Mouse (Mus musculus): ENCODE data around the gene Hnrnpr.
A peak's percentile ranks its signal among the peaks of the same experiment; 100 is the strongest.

Gene Hnrnpr

DNA sequence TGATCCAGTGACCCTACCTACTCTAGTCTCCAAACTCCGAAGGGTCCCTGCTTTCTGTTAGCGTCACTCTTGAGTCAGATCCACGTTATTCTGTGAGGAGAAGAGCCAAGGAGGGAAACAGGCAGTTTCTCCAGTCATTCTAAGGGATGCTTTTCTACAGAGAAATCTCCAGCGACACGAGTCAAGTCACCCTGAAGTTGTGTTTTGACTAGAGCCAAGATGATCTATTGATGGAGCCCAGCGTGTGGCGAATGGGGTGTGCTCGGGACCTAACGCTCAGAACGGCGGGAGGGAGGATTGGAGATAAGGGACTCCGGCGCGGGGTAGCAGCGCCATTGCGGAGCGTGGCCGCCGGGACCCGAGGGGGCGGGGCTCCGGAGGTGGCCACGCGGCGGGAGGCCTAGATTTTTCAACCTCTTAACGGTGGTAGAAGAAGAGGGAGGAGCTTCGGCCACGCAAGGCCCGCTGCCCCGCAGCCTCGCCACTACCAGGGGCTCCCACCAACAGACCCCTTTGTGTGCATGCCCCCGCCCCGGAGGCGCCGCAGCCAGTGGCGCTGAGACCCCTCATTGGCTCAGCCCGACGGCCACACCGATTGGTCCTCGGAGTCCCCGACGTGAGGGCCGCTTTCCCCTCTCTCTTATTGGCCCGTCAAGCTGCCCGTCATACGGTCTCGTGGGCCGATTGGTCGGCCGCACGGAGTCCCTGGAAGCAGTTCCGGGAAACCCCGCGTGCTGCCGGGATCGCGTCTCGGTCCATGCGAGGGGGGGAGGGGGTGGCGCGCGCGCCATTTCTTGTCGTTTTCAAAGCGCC lies at the start of gene Hnrnpr:
Gene Hnrnpr (plus strand): TSS at position 714 of the 813 bp plus-strand sequence.
- DNase-seq: peak; percentile 99

DNA sequence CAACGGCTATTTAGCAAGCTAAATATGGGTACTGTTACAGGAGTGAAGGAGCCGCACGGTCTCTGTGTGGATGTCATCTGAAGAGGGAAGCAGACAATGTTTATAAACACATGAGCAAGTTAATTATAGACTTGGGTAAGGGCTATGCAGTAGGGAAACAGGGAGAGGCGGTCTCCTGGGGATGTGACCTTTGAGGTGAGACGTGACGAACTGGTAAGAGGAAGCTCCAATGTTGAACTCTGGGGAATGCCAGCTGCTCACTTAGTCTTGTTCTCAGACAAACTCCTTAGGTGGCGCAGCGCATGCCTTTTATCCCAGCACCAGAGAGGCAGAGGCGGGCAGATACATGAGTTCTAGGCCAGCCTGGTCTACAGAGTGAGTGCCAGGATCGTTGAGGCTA lies 48.8 kb upstream of the Hnrnpr start:
- no peak for DNase-seq

DNA sequence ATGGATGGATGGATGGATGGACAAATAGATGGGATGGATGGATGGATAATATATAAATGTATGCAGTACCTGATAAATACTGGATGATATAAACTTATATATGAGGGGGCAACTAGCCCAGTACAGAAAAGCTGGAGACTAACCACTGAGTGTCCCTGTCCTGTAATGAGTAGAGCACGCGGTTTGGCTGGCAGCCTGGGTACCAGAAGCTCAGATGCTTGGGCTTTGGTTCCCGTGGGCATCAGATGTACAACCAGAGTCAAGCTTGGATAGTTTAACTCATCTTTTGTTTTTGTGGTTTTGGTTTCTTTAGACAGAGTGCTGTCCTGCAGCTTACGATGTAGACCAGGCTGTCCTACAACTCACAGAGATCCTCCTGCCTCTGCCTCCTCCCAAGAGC lies 47.2 kb upstream of the Hnrnpr start:
- DNase-seq: no peak

DNA sequence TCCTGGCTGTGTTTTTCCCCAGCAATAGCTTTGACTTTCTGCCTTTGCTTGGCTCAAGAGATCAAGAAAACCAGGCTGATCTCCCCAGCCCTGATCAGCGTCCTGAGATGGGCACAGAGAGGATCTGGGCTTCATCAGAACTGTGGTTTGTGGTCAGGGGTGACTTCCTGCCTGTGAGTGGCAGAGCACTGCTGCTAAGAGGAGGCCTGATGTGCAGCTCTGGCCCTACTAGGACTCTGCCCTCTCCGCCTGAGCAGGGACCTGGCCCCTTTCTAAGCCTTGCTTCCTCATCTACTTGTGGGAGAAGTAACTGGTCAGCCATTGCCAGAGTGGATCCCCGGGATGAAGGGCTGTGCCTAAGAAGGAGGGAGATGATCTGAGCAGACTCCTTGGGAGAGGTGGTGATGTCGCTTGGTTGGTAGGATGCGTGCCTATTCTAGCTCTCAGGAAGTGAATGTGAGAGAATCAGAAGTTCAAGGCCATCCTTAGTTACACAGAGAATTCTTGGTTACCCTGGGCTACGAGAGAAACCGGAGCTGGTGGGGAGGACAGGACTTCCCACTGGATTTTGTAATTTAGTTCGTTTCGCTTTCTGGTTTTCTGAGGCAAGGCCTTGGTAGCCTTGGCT lies 43.9 kb upstream of the Hnrnpr start:
- DNase-seq: peak; percentile 50 to 57

DNA sequence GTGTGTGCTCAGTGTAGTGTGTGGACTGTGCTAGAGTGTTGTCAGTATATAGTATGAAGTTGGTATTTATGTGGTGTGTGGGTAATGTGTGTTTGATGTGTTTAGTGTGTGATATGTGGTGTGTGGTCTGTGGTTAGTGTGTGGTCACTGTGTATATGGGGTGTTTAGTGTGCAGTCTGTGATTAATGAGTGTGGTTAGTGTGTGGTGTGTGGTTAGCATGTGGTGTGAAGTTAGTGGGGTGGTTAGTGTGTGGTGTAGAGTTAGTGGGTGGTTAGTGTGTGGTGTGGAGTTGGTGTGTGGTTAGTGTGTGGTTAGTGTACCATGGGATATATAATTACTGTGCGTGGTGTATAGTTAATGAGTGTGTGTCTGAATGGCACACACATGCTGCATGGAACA lies 41.8 kb upstream of the Hnrnpr start:
- DNase-seq: no peak

DNA sequence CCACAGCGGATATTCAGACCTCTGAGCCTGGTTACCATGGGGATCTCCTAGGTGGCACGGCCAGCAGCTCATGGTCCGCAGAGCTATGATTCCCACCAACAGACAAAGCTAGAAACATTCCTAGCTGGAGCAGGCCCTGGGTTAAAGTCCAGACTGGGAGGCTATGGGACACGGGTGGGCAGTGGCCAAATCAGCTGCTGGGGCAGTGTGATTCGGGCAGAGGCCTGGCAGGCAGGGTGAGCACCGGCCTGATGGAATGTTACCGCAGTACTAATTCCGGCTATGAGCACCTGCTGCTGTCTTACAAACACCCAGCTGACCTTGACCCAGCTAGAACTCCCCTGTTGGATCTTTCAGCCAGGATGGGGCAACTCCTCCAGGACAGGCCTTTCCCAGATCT lies 40.1 kb upstream of the Hnrnpr start:
- DNase-seq: no peak

DNA sequence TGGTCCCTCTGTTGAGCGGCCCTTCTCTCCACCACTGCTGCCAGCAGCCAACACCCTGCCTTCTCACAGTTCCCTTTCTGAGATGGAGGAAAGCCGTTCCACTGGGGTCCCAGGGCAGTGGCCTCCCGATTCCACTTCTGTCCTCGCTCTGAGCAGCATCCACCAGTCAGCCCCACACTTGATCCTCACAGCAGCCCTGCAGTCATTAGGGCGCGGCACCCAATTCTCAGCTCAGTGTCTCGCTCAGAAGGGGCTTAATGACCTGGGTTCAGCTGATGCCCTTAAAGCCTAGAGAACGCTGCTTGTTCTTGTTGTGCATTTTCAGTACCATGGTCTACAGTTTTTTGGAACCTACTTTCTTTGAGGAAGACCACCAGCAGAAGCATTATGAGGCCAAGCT lies 29.6 kb upstream of the Hnrnpr start:
- no peak for DNase-seq

DNA sequence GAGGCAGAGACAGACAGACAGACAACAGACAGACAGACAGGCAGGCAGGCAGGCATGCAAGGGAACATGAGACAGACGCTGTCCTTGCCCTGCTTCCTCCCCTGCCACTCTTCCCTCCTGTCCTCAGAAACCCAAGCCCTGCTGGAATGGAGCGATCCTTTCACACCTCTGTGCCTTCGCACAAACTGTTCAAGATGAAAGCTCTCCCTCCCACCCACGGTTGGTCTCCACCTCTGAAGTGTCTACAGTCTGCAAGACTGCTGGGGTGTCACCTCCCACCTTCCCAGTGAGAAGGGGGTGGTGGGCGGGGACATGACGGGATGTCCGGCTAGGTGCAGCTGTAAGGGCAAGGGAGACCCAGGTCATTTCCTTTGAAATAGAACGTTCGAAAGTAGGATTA lies 29.1 kb upstream of the Hnrnpr start:
- DNase-seq: no peak

DNA sequence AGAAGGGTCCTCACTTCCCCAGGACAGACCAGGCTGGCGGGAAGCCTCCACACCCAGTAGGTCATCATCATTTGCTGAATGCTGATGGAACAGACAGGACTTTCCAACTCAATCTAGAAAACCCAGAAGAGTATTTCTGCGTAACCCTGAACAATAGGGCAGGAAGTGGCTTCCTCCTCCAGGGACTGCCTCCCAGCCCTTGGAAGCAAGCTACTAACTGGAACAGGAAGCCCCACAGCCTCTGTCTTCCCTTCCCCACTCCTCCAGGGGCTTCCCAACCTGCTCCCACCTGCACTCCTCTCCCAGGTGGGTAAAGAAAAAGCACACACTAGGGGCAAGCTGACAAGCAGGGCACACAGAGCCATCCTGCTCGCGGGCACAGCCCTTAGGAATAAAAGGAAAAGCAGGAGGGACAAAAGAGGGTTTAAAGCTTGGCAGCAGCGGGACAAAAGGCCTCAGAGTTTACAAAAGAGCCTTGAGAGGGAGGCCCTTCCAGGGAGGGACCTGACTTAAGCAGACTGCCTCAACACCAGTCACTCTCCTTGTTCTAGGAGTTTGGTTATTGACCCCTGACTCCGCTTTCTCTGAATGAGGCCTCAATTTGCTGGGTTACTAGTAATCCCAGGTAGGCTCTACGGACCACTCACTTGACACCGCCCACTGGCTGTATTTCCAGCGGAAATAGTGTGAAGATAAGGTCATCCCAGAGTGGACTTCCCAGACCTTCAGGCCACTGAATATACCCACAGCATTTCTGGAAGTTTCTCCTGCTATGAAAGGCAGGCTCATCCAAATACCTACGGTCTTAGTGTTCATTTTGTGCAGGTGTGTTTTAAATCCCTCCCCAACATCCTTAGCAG lies 27.9 kb upstream of the Hnrnpr start:
- no peak for DNase-seq

DNA sequence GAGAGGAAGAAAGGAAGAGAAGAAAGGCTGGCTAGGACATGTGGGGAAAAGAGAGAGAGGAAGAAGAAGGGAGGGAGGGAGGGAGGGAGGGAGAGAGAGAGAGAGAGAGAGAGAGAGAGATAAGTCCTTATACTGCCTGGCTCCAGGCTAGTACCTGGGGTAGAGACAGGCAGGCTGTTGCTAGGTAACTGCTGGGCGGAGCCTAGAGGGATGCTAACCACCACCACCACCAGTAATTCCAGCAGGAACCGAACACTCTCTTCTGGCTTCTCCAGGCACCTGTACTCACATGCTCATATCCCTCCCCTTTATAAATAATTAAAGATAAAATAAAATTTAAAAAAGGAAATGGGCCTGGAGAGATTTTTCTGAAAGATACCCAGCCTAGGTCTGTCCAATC lies 27.0 kb upstream of the Hnrnpr start:
- no peak for DNase-seq

DNA sequence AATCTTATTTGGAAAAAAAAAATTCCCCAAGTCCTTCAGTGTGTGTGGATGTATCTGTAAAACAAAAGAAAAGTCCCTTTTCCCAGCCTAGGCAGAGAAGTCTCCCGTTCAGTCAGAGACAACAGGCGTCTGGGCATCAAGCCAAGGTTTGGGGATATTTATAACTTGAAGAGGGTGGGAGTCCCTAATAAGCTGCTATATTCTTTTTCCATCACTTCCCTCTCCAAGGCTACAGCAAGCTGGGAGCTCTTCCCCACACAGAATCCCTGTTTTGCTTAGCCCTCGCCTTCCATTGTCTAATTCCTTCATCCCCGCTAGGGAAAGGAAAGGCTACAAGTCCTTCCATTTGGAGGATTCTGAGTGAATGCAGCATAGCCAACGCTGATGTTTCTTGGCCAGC lies 26.3 kb upstream of the Hnrnpr start, which contains the start of gene Zfp46:
Gene Zfp46 (plus strand): TSS at position 229 of the 400 bp plus-strand sequence.
- no peak for DNase-seq

DNA sequence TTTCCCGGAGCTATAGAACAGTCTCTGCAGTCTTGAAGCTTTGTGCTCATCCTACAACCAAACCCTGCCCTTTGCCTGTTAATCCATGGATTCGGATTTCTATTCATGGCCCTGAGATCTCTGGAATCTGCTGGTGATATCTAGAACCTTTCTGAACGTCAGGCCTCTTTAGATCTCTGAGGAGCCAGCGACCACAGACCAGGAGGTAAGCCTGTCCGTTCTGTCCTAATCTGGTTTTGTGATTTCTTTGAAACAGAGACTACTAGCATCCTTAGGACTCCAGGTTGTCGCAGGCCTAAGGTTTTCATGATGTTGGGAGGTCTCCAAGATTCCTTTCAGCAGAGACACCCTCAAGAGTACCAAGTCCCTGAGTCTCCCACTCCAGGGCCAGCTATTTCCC lies 25.9 kb upstream of the Hnrnpr start:
- DNase-seq: no peak

DNA sequence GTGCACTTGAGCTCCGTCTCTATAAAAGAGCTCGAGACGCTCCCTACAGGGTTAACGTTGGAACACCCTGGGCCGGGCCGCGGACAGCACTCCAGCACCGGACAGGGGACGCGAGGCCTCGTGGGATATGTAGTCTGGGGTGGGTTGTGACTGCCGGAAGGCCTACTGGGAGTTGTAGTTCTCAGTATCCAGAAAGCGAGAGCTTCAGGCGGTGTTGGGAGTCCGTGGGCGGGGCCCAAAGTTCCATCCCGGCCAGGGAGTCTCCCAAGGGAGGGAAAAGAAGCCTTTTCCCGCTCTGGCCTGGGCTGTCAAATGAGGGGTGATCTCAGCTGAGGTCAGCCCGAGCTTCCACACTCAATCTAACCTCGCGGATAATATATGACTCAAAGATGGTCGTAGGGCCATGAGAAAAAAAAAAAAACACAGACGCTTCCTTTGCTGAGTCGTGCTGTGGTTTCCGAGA lies 25.4 kb upstream of the Hnrnpr start:
- DNase-seq: peak; percentile 86 to 91

DNA sequence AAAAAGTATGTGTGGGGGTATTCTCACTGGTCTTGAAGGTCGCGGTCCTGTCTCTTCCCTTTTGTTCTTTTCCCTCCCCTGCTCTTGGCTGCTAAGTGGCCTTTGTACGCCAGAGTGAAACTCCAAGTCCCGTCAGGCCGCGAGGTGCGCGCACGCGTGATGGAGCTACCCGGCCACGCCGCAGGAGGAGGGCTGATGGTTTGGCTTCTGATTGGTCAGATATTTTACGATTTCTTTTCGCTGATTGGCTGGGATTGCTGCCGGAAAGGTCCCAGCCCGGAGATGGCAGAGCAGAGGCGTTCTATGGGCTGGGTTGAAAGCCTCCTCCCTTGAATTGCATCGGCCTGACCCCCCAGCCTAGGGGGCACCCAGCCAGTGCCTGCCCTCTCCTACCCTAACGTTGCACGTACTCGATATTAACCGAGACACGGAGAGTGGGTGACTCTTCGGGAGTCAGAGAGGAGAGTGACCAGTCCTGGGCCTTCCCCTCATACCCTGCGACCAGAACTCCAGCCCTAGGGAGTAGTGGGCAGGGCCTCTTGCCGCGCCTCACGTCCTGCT lies 24.9 kb upstream of the Hnrnpr start:
- peak; percentile 93 to 96 for DNase-seq

DNA sequence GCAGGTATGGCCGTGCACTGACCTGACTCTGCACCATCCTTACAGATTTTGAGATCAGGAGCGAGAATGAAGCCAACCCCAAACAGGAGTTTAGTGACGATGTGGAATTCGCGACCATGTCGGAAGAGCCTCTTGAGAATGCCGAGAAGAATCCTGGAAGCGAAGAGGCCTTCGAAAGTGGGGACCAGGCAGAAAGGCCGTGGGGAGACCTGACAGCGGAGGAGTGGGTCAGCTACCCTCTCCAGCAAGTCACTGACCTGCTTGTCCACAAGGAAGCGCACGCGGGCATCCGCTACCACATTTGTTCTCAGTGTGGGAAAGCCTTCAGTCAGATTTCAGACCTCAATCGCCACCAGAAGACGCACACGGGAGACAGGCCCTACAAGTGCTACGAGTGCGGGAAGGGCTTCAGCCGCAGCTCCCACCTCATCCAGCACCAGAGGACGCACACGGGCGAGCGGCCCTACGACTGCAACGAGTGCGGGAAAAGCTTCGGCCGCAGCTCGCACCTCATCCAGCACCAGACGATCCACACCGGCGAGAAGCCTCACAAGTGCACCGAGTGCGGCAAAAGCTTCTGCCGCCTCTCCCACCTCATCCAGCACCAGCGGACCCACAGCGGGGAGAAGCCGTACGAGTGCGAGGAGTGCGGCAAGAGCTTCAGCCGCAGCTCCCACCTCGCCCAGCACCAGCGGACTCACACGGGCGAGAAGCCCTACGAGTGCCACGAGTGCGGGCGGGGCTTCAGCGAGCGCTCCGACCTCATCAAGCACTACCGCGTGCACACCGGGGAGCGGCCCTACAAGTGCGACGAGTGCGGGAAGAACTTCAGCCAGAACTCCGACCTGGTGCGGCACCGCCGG lies 20.6 kb upstream of the Hnrnpr start:
- DNase-seq: no peak

DNA sequence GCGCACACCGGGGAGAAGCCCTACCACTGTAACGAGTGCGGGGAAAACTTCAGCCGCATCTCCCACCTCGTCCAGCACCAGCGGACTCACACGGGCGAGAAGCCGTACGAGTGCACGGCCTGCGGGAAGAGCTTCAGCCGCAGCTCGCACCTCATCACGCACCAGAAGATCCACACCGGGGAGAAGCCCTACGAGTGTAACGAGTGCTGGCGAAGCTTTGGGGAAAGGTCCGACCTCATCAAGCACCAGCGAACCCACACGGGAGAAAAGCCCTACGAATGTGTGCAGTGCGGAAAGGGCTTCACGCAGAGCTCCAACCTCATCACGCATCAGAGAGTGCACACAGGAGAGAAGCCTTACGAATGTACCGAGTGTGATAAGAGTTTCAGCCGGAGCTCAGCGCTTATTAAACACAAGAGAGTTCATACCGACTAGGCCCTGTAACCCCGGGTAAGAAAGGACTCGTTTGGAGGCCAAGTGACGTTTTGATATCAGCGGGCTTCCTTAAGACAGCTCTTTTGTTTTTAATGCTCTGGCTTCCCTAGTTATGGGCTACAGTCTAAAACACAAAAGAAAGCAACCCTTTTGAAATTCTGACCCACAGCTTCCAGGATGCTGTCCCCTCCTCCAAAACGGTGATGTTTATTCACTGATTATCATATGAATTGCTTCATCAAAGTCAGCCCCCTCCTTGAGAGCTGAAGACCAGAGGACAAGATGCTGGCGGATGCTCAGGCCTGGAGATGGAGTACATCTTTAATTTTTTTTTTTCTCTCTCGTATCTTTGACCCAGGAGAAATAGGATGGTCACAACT lies 19.8 kb upstream of the Hnrnpr start:
- no peak for DNase-seq

DNA sequence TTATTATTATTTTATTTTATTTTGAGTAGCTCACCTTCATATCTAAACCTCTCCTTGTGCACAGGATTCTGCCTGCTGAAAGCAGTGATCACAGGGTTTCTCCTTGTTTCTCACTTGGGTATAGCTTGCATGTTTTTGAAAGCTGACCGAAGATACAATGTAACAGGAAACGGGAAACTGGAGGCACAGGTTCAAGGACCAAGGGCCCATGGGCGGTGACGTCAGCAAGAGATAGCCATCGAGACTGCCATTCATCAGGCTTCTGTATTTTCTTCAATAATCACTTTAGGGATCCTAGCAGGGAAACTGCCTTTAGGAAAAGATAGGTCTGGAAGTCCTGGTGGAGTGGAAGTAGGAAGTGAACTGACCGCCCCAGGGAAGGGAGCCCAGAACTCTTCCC lies 19.1 kb upstream of the Hnrnpr start:
- no peak for DNase-seq

DNA sequence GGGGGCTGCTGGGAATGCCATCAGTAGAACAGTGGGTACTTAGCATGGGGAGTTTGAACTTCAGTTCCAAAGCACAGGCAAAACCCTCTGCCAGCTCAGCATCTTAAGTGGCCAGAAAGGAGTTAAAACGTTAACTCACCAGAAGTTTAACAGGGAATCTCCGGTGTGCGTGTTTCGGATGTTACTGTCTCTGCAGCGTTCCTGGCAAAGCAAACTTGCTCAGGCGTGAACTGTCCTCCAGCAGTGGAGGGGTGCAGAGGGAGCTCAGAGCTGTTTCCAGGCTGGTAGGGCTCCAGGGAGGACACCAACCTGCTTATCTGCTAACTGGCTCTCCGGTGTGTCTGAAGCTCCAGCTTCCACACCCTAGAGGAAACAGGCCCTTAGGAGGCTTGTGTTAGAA lies 14.8 kb upstream of the Hnrnpr start:
- DNase-seq: no peak

DNA sequence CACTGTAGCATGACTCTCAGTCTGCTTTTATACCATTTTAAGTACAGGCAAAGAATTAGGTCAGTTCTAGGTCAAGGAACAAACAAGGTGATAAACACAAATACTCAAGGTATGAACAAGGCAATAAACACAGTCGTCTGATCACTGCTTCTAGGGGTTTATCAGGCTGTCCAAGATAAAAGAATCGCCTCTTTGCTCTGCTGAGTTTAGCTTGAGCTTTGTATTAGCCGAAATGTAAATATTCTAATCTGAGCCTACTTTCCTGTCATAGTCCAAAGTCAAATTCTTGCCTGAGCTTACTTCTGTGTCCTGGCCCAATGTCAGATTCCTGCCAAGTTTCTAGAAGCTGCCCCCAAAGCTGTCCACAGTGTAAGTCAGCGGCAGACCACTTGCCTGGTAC lies 8.3 kb upstream of the Hnrnpr start:
- DNase-seq: no peak

DNA sequence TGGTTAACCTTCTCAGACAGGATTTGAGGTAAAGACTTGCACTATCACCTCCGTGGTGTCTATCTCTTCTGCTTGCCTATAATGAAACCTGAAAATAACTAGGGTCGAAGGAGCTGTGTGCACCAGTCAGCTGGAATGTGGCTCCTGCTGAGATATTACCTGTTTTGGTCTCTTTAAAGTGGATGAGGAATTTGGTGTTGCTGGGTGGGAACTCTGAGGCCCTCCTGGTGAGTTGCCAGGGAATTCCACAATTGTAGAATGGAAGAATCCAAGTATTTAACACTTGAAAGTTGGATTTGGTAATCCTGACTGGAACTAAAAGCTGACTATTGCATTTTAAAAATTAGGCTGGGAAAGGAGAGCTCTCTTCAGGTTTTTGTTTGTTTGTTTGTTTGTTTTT lies 6.6 kb upstream of the Hnrnpr start:
- DNase-seq: no peak

DNA sequence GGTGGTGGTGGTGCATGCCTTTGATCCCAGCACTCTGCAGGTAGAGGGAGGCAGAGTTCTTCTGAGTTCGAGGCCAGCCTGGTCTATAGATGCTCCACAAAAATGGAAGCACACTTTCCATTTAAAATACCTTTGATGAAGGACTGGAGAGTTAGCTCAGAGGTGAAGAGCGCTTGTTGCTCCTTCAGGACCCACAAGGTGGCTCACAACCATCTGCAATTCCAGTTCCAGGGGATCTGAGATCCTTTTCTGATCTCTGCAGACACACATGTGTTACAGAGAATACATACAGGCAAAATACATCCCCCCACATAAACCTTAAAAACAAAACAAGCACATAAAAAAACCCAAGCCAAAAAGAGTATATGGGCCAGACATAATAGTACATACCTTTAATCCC lies 2.4 kb upstream of the Hnrnpr start:
- no peak for DNase-seq

All from thymus, postnatal 36 days (tissue).